Mouse (Mus musculus) small intestine, adult 2 months (tissue): ENCODE measurements at regions not wholly inside any gene's neighbourhood (a gene's known extent, or its start where the extent isn't known, plus 50 kb on each side); places are given as distances from the start of the nearest gene placed in this dataset.

Experiments
- CTCF ChIP-seq: fragments of 200-500 bp; IDR thresholded peaks from 2 replicates; pipeline ENCODE4 v1.5.1; 2012; ENCODE audit warnings: low read depth, mild to moderate bottlenecking, control low read depth, inconsistent platforms, low read length, moderate library complexity, mixed read lengths; ENCODE audit not compliant: insufficient replicate concordance, insufficient read length; ENCODE audit errors: extremely low read depth
- POLR2A ChIP-seq: fragments of 200-500 bp; IDR thresholded peaks from 2 replicates; pipeline ENCODE4 v1.6.1; 2012; ENCODE audit warnings: low read depth, mild to moderate bottlenecking, control low read depth, inconsistent platforms, low read length, moderate library complexity

DNA sequence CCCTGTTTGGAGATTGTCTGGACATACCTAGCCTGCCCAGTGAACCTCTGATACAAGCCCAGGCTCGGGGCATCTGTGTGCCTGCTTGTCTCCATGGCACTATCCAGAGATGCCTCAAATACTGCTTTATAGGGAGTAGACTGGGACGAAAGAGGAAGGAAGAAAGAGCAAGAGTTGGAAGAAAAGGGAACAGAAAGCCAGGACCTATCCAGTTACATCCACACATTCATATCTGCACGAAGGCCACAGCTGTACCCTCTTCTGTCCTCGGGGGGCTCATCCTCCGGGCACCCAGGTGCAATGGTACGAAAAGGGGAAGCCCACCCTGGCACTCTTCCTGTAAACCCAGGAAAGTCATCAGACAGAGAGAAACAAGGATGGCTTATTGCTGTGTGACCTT is 129.3 kb downstream of the Sall1 start:
- TF ChIP-seq POLR2A (no peak), CTCF (no peak)
